Mouse (Mus musculus) liver, embryonic 14.5 days (tissue): ENCODE measurements around the gene Vegfb. TPM values are rescaled to one million over a fixed set of nuclear protein-coding genes. Genes with fewer than 3 reads are reported as not detected.

Source experiments
- ATAC-seq: fragments of 200-750 bp; cut with Nextera tagmentation; 2 replicates; pipeline ENCODE4 v1.8.0; 2017; ENCODE audit warnings: moderate number of reproducible peaks, mild to moderate bottlenecking, moderate library complexity; ENCODE audit not compliant: insufficient read depth
- DNase-seq, 3 experiments: peaks; one replicate each; pipeline ENCODE4 v3.0.0-alpha.2; 2012 to 2013; ENCODE audit warnings: low read depth in 3 of 3, low spot score in 3 of 3
- H3K27ac ChIP-seq: fragments of 300-500 bp; sonication (generic); 2 replicates; pipeline ENCODE4 v1.5.1; 2014; ENCODE audit warnings: moderate library complexity, mild to moderate bottlenecking, control low read depth, inconsistent platforms
- H3K27me3 ChIP-seq: fragments of 300-500 bp; sonication (generic); 2 replicates; pipeline ENCODE4 v1.6.1; 2014; ENCODE audit warnings: mild to moderate bottlenecking, low read length, moderate library complexity; ENCODE audit not compliant: control insufficient read depth, insufficient read depth
- H3K36me3 ChIP-seq: fragments of 300-500 bp; sonication (generic); replicated peaks from 2 replicates; pipeline ENCODE4 v1.6.1; 2014; ENCODE audit warnings: low read depth; ENCODE audit not compliant: control insufficient read depth, insufficient read depth
- H3K4me1 ChIP-seq, 2 experiments: fragments of 200-500 bp in 1 of 2; fragments of 300-500 bp in 1 of 2; sonication (generic) in 1 of 2; replicated peaks; 2 replicates each; pipeline ENCODE4 v1.6.1; 2012 to 2014; ENCODE audit warnings: antibody characterized with exemption in 1 of 2, inconsistent platforms in 1 of 2, low read length in 1 of 2; ENCODE audit not compliant: control insufficient read depth in 2 of 2, insufficient read depth in 2 of 2
- H3K4me2 ChIP-seq: fragments of 300-500 bp; sonication (generic); 2 replicates; pipeline ENCODE4 v1.6.1; 2014; ENCODE audit warnings: low read depth, mild to moderate bottlenecking, control low read depth, moderate library complexity
- H3K4me3 ChIP-seq, 2 experiments: fragments of 200-500 bp in 1 of 2; fragments of 300-500 bp in 1 of 2; sonication (generic) in 1 of 2; 2 replicates each; pipeline ENCODE4 v1.5.1; 2012 to 2014; ENCODE audit warnings: low read depth in 2 of 2, low read length in 2 of 2, mild to moderate bottlenecking in 2 of 2, control low read depth in 1 of 2, inconsistent platforms in 1 of 2, moderate library complexity in 1 of 2; ENCODE audit not compliant: insufficient read depth in 1 of 2
- H3K9ac ChIP-seq: fragments of 300-500 bp; sonication (generic); replicated peaks from 2 replicates; pipeline ENCODE4 v1.6.1; 2014; ENCODE audit warnings: mild to moderate bottlenecking, control low read depth, moderate library complexity
- H3K9me3 ChIP-seq: fragments of 300-500 bp; sonication (generic); 2 replicates; pipeline ENCODE4 v1.6.1; 2016; ENCODE audit warnings: low read length, mixed read lengths; ENCODE audit not compliant: control insufficient read depth
- CTCF ChIP-seq: IDR thresholded peaks from 2 replicates; pipeline ENCODE4 v1.5.1; 2016; ENCODE audit warnings: antibody characterized with exemption, low read depth, control low read depth
- EP300 ChIP-seq: IDR thresholded peaks from 2 replicates; pipeline ENCODE4 v1.6.1; 2016; ENCODE audit warnings: antibody characterized with exemption, low read depth
- WGBS: fragments of 180-500 bp; shearing (Covaris S2); extraction: QIAGEN DNeasy Blood & Tissue Kit; methylation state at CpG from one replicate; pipeline ENCODE4 v1.1.7; 2014; ENCODE audit not compliant: insufficient replicate concordance; 5-methylcytosine and 5-hydroxymethylcytosine counted together
- polyA plus RNA-seq, 2 experiments: library from polyadenylated mRNA; depleted of rRNA in 1 of 2; stranded (reverse) in 1 of 2; unstranded in 1 of 2; fragments of >200 nt; fragmentation: Nextera tagmentation in 1 of 2; extraction: Ambion mirVana in 1 of 2; gene quantifications; 2 replicates each; pipeline versions ENCODE4 v1.2.1 to v1.2.3; 2012 to 2014

The Vegfb gene
- polyA plus RNA-seq, 2 experiments, result 7.6 to 9.5 TPM

DNA sequence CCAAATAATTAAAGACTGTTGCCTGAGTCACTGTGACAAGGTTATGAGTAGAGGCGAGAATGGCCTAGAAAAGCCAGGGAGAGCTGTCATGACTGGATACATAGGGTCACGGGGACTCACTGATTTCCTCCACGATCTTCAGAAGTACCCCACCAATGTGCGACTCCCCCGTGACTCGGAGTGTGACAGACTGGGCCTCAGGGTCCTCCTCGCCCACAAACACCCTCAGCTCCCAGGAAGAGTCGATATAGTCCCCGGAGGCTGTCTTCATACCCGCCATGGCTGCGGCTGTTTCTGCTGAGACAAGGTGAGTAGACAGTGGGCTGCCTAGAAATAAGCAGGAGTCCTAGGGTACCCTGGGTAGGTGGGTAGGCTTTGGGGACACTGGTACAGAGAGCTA lies 31.1 kb upstream of the Vegfb start:
- H3K4me3 ChIP-seq, result peak overlapping the region; percentile 73 to 80
- WGBS, result 10% methylated on average over 11 of the region's 11 CpGs
- ATAC-seq (peak; percentile 5; the same call in 1 of the 2 replicates), DNase-seq (no peak)
- H3K36me3 ChIP-seq, result peaks cover 49% of the 10 kb centered on the region
- no peaks in the 10 kb centered on the region for H3K9me3 ChIP-seq
- H3K27me3 ChIP-seq, result no peaks in the 10 kb centered on the region
- peak overlapping the region; percentile 98 for H3K4me2 ChIP-seq
- no peak for TF ChIP-seq CTCF
- TF ChIP-seq EP300, result no peak
- H3K27ac ChIP-seq, result peak overlapping the region; percentile 98
- H3K9ac ChIP-seq, result peak overlapping the region; percentile 95
- H3K4me1 ChIP-seq, result peaks cover 19 to 29% of the 10 kb centered on the region in 2 experiments

- ATAC-seq (peak; percentile 87), DNase-seq (peak; percentile 77 to 78 (median 78))
- H3K4me2 ChIP-seq, result peak overlapping the region; percentile 98
- H3K4me1 ChIP-seq, result peaks cover 19 to 29% of the 10 kb centered on the region in 2 experiments
- peaks cover 49% of the 10 kb centered on the region for H3K36me3 ChIP-seq
- no peaks in the 10 kb centered on the region for H3K9me3 ChIP-seq
- peak overlapping the region; percentile 98 for H3K27ac ChIP-seq
- TF ChIP-seq CTCF (0 out of 2 replicates have a peak, but pooled peaks have one; percentile 11), EP300 (peak; percentile 88)
- H3K27me3 ChIP-seq, result no peaks in the 10 kb centered on the region
- H3K9ac ChIP-seq, result peak overlapping the region; percentile 95
- 18% methylated on average over 12 of the region's 12 CpGs for WGBS
- peak overlapping the region; percentile 73 to 80 for H3K4me3 ChIP-seq
Observed at GRCm38 (mm10) chr19:7017541-7018457, 30.3 kb upstream of the Vegfb start.

DNA sequence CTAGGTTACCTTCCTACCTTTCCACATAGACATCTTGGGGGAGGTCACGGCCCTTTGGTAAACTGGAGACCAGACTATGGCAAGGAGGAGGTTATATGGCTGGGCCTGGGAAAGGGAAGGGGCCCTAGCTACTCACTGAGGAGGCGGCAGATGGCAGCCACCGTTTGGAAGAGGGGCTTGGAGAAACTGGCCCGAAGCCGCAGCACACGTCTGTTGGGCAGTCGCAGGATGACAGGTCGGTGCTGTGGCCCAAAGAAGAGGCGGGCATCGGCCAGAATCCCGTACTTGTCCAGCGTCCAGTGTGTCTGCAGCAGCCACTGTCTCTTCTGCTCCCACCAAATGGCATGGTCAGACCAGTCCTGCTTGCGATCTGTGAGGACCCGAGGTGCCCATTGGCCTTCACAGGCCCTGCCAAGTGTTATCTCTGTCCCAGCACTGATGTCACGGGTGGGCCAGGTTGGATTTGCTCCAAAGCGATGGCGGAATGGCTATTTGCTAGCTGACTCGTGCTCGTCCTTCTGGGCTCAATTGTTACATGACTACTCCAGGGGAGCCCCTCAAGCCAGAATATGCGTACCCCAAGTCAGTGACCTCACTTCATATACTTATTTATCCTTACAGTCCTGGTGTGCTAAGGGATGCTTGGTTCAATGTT lies 27.2 kb upstream of the Vegfb start:
- no peak overlapping the region for H3K4me3 ChIP-seq
- DNase-seq (no peak), ATAC-seq (no peak)
- no peak for TF ChIP-seq EP300
- TF ChIP-seq CTCF, result no peak
- peaks cover 28% of the 10 kb centered on the region for H3K36me3 ChIP-seq
- 82% methylated on average over 20 of the region's 20 CpGs for WGBS
- H3K9ac ChIP-seq, result no peak overlapping the region
- H3K27me3 ChIP-seq, result no peaks in the 10 kb centered on the region
- no peaks in the 10 kb centered on the region for H3K9me3 ChIP-seq
- no peak overlapping the region for H3K27ac ChIP-seq
- H3K4me2 ChIP-seq, result no peak overlapping the region
- H3K4me1 ChIP-seq, result peaks cover 14 to 22% of the 10 kb centered on the region in 2 experiments

DNA sequence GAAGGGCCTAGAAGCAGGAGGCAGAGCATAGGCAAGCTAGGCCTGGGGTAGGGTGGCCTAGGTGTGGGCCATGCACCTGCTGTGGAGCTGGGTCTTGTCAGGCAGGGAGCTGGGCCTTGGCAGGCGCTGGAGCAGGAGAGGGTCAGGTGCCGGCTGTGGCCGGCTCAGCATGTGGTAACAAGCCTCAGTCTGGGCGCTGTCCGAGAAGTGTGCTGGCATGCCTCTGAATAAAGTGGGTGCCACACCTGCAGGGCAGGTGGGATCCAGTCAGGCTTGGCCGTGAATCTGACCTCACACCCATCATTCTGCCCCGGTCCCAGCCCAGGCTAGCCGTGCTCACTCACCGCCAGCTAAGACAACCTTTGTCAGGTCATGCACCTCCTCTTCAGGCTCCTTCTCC lies 26.5 kb upstream of the Vegfb start:
- peaks cover 31% of the 10 kb centered on the region for H3K36me3 ChIP-seq
- H3K27ac ChIP-seq, result no peak overlapping the region
- no peaks in the 10 kb centered on the region for H3K9me3 ChIP-seq
- H3K4me1 ChIP-seq, result peaks cover 10 to 20% of the 10 kb centered on the region in 2 experiments
- H3K9ac ChIP-seq, result no peak overlapping the region
- no peak for ATAC-seq
- H3K4me3 ChIP-seq, result no peak overlapping the region
- no peak for DNase-seq
- whole genome bisulfite sequencing, result 89% methylated on average over 9 of the region's 9 CpGs
- H3K4me2 ChIP-seq, result no peak overlapping the region
- no peaks in the 10 kb centered on the region for H3K27me3 ChIP-seq
- TF ChIP-seq CTCF (no peak), EP300 (no peak)

GRCm38 (mm10) chr19:7012426-7012825 lies 25.0 kb upstream of the Vegfb start:
- WGBS, result 73% methylated on average over 4 of the region's 4 CpGs
- H3K9ac ChIP-seq, result no peak overlapping the region
- peaks cover 5 to 11% of the 10 kb centered on the region in 2 experiments for H3K4me1 ChIP-seq
- no peak overlapping the region for H3K4me2 ChIP-seq
- no peaks in the 10 kb centered on the region for H3K9me3 ChIP-seq
- H3K36me3 ChIP-seq, result peaks cover 27% of the 10 kb centered on the region
- DNase-seq, result no peak
- ATAC-seq, result no peak
- TF ChIP-seq CTCF (no peak), EP300 (no peak)
- no peak overlapping the region for H3K27ac ChIP-seq
- H3K4me3 ChIP-seq, result no peak overlapping the region
- H3K27me3 ChIP-seq, result no peaks in the 10 kb centered on the region
